Mouse (Mus musculus): ENCODE data around the gene Rnf214. TPM values are rescaled to one million over a fixed set of nuclear protein-coding genes. Genes with fewer than 3 reads are reported as not detected.
A peak's percentile ranks its signal among the peaks of the same experiment; 100 is the strongest.

The Rnf214 gene
- polyA plus RNA-seq, 1 experiment from 2014 or later = 21.5 TPM

DNA sequence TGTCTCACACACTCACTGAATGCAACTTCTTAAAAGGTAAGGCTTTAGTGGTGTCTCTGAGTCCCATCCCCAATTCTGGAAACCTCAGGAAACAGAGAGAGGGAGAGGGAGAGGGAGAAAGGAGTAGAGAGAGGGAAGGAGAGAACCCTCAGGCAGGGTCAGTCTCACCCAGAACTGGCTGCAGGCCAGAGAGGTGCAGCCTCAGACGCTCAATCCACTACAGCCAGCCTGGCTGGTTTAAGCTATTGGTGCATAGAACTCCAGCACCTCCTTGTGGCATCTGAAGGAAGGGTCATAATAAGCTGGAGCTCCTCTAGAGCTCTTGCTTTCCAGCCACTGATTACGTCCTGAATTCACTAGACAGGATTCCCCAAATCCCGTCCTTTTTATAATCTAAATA, 30.2 kb upstream of the Rnf214 start:
- Histone ChIP-seq H3K9ac (ENCODE audit: low read depth, low read length) (no peak overlapping the region), H3K4me2 (replicated peaks; ENCODE audit: low read depth) (no peak overlapping the region), H3K9me3 (ENCODE audit: control insufficient read depth) (no peaks in the 10 kb centered on the region), H3K4me3 (ENCODE audit: low read depth, low read length) (no peak overlapping the region), H3K27me3 (replicated peaks; ENCODE audit: control insufficient read depth, insufficient read depth, low read length) (no peaks in the 10 kb centered on the region), H3K4me1 (replicated peaks; ENCODE audit: control insufficient read depth, insufficient read depth, low read length) (no peaks in the 10 kb centered on the region), H3K36me3 (ENCODE audit: control insufficient read depth, insufficient read depth) (peaks cover 26% of the 10 kb centered on the region), H3K27ac (ENCODE audit: low read depth, low read length) (0 out of 2 replicates have a peak overlapping the region, but pooled peaks have one; percentile 46)
- WGBS = 17% methylated on average over 3 of the region's 3 CpGs
- ATAC-seq = peak; percentile 55
- TF ChIP-seq CTCF (IDR thresholded peaks at IDR 0.05; ENCODE audit: low read depth) = peak; percentile 95

DNA sequence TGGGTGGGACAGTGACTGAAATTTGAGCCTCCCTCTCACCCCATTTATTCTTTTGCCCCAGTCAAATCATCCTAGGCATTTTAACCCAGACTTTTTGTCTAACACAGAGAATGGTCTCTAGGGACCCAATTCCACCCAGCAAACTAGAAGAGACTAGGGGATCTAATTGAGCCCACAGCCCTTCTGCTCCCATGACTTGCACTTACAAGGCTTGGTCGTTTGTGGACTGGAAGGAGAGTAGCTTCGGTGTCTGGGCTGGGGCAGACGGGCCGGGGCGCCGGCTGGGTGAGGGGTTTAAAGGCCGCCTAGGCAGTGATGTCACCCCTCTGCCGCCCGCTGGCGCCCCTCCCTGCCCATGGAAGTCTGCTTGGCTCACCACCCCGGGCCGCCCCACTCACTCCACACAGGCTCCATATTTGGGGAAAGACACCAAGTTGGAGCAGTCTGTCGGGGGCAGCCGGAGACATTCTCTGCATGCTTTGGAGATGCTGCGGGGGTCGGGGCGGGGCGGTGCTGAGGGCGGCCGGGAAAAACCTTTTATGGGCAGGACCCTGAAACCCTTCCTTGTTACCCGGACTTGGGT, 29.0 kb upstream of the Rnf214 start, which contains the start of gene Tagln:
TSS of gene Tagln (minus strand) at position 431 of the 583 bp plus-strand sequence.
- H3K4me1 ChIP-seq (replicated peaks; ENCODE audit: control insufficient read depth, insufficient read depth, low read length) = no peaks in the 10 kb centered on the region
- 11% methylated on average over 21 of the region's 21 CpGs for WGBS
- peak; percentile 16; the same call in 1 of the 2 replicates for ATAC-seq

DNA sequence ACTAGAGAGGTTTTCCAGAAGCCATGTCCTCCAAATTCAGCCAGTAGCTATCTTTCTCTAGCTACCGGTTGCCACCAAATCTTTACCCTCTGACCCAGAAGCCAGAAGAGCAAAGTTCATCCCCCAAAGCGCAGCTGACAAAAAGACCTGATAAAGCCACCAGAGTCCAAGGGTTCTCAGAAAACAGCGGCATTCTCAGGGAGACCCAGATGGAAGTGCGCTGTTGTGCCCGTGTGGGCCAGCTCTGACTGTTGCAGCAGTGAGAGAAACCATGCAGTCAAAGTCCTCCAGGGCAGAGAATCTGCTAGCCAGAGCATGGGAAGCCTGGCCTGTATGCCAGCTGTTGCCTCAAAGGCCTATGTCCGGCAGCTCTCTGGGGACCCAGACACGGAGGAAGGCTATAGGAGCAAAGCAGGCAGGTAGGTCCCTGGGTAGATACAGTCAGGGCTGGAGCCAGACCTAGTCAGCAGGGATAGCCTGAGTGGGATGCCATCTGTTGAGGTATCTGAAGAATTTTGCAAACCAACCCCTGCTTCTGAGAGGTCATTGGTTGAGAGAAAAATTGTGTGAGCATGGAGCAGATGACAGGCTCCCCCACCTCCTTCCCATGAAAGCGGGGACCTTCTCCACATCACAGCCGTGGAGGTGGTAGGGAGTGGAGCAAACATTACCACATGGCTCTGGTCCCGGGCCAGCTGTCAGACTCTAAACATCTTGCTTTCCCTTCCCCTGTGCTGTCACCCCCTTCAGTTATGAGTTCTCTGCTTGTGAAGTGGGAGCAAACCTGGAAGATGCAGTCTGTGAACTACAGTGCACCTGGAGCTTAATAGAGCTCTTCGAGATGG, 26.1 kb upstream of the Rnf214 start:
- Histone ChIP-seq H3K9ac (ENCODE audit: low read depth, low read length) (no peak overlapping the region), H3K27ac (ENCODE audit: low read depth, low read length) (peak overlapping the region; percentile 67), H3K27me3 (replicated peaks; ENCODE audit: control insufficient read depth, insufficient read depth, low read length) (no peaks in the 10 kb centered on the region), H3K4me3 (ENCODE audit: low read depth, low read length) (peak overlapping the region; percentile 16), H3K4me1 (replicated peaks; ENCODE audit: control insufficient read depth, insufficient read depth, low read length) (no peaks in the 10 kb centered on the region), H3K36me3 (ENCODE audit: control insufficient read depth, insufficient read depth) (peaks cover 40% of the 10 kb centered on the region), H3K4me2 (replicated peaks; ENCODE audit: low read depth) (peak overlapping the region; percentile 35), H3K9me3 (ENCODE audit: control insufficient read depth) (no peaks in the 10 kb centered on the region)
- peak; percentile 36; the same call in 1 of the 2 replicates for ATAC-seq
- WGBS = 39% methylated on average over 11 of the region's 11 CpGs
- TF ChIP-seq CTCF (IDR thresholded peaks at IDR 0.05; ENCODE audit: low read depth) = no peak

More for the DNA sequence above, 29.0 kb upstream of the Rnf214 start, which contains the start of gene Tagln:
- Histone ChIP-seq H3K4me2 (replicated peaks; ENCODE audit: low read depth) (peak within 1 kb of the TSS; percentile 46), H3K27me3 (replicated peaks; ENCODE audit: control insufficient read depth, insufficient read depth, low read length) (no peaks in the 10 kb centered on the region), H3K36me3 (ENCODE audit: control insufficient read depth, insufficient read depth) (peaks cover 24% of the 10 kb centered on the region), H3K4me3 (ENCODE audit: low read depth, low read length) (peak within 1 kb of the TSS; percentile 17), H3K9ac (ENCODE audit: low read depth, low read length) (peak within 1 kb of the TSS; percentile 31; the same call in 1 of the 2 replicates), H3K27ac (ENCODE audit: low read depth, low read length) (peak within 1 kb of the TSS; percentile 57), H3K9me3 (ENCODE audit: control insufficient read depth) (no peaks in the 10 kb centered on the region)
- TF ChIP-seq CTCF (IDR thresholded peaks at IDR 0.05; ENCODE audit: low read depth) = no peak

DNA sequence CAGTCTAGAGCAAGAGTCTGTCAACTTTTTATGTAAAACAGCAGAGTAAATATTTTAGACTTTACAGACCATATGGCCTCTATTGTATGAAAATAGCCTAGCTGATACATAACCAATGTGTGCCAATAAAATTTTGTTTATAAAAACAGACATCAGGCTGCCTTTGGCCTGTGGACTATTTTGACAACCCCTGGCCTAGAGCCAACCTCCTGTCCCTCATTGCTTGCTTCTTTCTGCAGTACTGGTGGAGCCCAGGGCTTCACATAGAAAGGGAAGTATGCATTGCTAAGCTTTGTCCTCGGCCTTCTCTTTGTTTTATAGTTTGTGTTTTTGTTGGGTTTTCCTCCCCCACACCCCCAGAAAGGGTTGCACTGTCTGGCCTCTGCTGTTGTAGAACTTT, 25.2 kb upstream of the Rnf214 start:
- TF ChIP-seq CTCF (IDR thresholded peaks at IDR 0.05; ENCODE audit: low read depth) = no peak
- Histone ChIP-seq H3K4me2 (replicated peaks; ENCODE audit: low read depth) (peak overlapping the region; percentile 35), H3K9me3 (ENCODE audit: control insufficient read depth) (no peaks in the 10 kb centered on the region), H3K27ac (ENCODE audit: low read depth, low read length) (peak overlapping the region; percentile 42; the same call in 1 of the 2 replicates), H3K36me3 (ENCODE audit: control insufficient read depth, insufficient read depth) (peaks cover 46% of the 10 kb centered on the region), H3K4me1 (replicated peaks; ENCODE audit: control insufficient read depth, insufficient read depth, low read length) (no peaks in the 10 kb centered on the region), H3K9ac (ENCODE audit: low read depth, low read length) (no peak overlapping the region), H3K4me3 (ENCODE audit: low read depth, low read length) (peak overlapping the region; percentile 16; the same call in 1 of the 2 replicates), H3K27me3 (replicated peaks; ENCODE audit: control insufficient read depth, insufficient read depth, low read length) (no peaks in the 10 kb centered on the region)
- WGBS = 42% methylated on average over 1 of the region's 1 CpGs
- ATAC-seq = no peak

DNA sequence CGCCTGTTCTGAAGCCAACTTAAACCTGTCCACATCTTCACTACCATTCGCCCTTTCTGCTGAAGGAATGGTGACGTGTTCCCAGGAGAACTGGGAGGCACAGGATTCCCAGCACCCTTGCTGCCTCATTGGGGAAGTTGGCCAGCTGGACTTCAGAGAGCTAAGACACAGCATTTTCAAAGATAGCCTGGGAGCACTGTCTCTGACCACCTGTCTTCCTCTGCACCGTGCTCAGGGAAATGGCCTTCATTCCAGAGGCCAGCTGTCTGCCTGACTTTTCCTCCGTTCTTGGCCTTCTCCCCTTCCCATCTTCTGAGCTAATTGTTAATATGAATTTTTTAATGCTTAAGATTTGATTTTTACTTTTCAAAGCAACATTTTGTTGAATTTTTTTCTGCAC, 22.6 kb upstream of the Rnf214 start:
- WGBS = 89% methylated on average over 5 of the region's 5 CpGs
- no peak for ATAC-seq
- no peaks in the 10 kb centered on the region for H3K9me3 ChIP-seq (ENCODE audit: control insufficient read depth)
- no peak overlapping the region for H3K4me3 ChIP-seq (ENCODE audit: low read depth, low read length)
- no peak overlapping the region for H3K4me2 ChIP-seq (replicated peaks; ENCODE audit: low read depth)
- H3K9ac ChIP-seq (ENCODE audit: low read depth, low read length) = no peak overlapping the region
- no peak overlapping the region; the same call in 1 of the 2 replicates for H3K27ac ChIP-seq (ENCODE audit: low read depth, low read length)
- no peaks in the 10 kb centered on the region for H3K27me3 ChIP-seq (replicated peaks; ENCODE audit: control insufficient read depth, insufficient read depth, low read length)
- peaks cover 68% of the 10 kb centered on the region for H3K36me3 ChIP-seq (ENCODE audit: control insufficient read depth, insufficient read depth)
- no peak for TF ChIP-seq CTCF (IDR thresholded peaks at IDR 0.05; ENCODE audit: low read depth)
- H3K4me1 ChIP-seq (replicated peaks; ENCODE audit: control insufficient read depth, insufficient read depth, low read length) = no peaks in the 10 kb centered on the region

DNA sequence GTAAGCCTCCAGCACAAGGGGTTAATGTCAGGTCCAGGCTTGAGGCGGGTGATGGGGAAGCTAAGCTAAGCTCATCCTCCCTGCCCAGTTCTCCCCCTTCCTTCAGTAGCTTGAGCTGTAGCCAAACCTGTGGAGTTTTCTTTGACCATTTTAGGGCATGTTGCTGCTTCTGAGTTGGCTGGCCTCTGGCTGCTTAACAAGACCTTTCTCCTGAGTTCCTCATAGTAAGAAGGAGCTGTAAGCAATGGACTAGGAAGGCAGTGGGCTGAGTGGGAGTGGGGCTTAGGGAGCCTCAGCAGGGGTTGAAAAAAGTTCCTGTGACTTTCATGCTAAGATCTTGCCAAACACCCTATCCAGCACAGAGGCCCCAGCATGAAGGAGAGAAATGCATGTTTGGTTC, 13.2 kb upstream of the Rnf214 start:
- no peak overlapping the region for H3K4me3 ChIP-seq (ENCODE audit: low read depth, low read length)
- no peaks in the 10 kb centered on the region for H3K27me3 ChIP-seq (replicated peaks; ENCODE audit: control insufficient read depth, insufficient read depth, low read length)
- no peak overlapping the region for H3K9ac ChIP-seq (ENCODE audit: low read depth, low read length)
- peak overlapping the region; percentile 41; the same call in 1 of the 2 replicates for H3K27ac ChIP-seq (ENCODE audit: low read depth, low read length)
- 56% methylated on average over 1 of the region's 1 CpGs for WGBS
- TF ChIP-seq CTCF (IDR thresholded peaks at IDR 0.05; ENCODE audit: low read depth) = no peak
- peak; percentile 46; the same call in 1 of the 2 replicates for ATAC-seq
- H3K4me2 ChIP-seq (replicated peaks; ENCODE audit: low read depth) = no peak overlapping the region
- no peaks in the 10 kb centered on the region for H3K4me1 ChIP-seq (replicated peaks; ENCODE audit: control insufficient read depth, insufficient read depth, low read length)
- peaks cover 81% of the 10 kb centered on the region for H3K36me3 ChIP-seq (ENCODE audit: control insufficient read depth, insufficient read depth)
- no peaks in the 10 kb centered on the region for H3K9me3 ChIP-seq (ENCODE audit: control insufficient read depth)

All from intestine, postnatal 0 days (tissue).